Mouse (Mus musculus) midbrain, embryonic 13.5 days (tissue): ENCODE data around the gene Tom1l1. TPM values are rescaled to one million over a fixed set of nuclear protein-coding genes. Genes with fewer than 3 reads are reported as not detected.
A peak's percentile ranks its signal among the peaks of the same experiment; 100 is the strongest.

Experiments used
- ATAC-seq: fragments of 200-750 bp; cut with Nextera tagmentation; 2 replicates; pipeline ENCODE4 v1.8.0; 2017; ENCODE audit warnings: mild to moderate bottlenecking, moderate TSS enrichment, moderate library complexity
- H3K27ac ChIP-seq: fragments of 300-500 bp; sonication (generic); 2 replicates; pipeline ENCODE4 v1.5.1; 2015; ENCODE audit warnings: inconsistent platforms, mild to moderate bottlenecking, moderate library complexity
- H3K27me3 ChIP-seq: fragments of 300-500 bp; sonication (generic); 2 replicates; pipeline ENCODE4 v1.6.1; 2015; ENCODE audit warnings: mild to moderate bottlenecking, inconsistent platforms
- H3K36me3 ChIP-seq: fragments of 300-500 bp; sonication (generic); 2 replicates; pipeline ENCODE4 v1.6.1; 2015; ENCODE audit warnings: mild to moderate bottlenecking, inconsistent platforms
- H3K4me1 ChIP-seq: fragments of 300-500 bp; sonication (generic); replicated peaks from 2 replicates; pipeline ENCODE4 v1.6.1; 2015; ENCODE audit warnings: inconsistent platforms
- H3K4me2 ChIP-seq: fragments of 300-500 bp; sonication (generic); replicated peaks from 2 replicates; pipeline ENCODE4 v1.6.1; 2015; ENCODE audit warnings: moderate library complexity, mild to moderate bottlenecking, inconsistent platforms
- H3K4me3 ChIP-seq: fragments of 300-500 bp; sonication (generic); replicated peaks from 2 replicates; pipeline ENCODE4 v1.5.1; 2015; ENCODE audit warnings: mild to moderate bottlenecking, inconsistent platforms
- H3K9ac ChIP-seq: fragments of 300-500 bp; sonication (generic); replicated peaks from 2 replicates; pipeline ENCODE4 v1.6.1; 2015; ENCODE audit warnings: mild to moderate bottlenecking, inconsistent platforms
- H3K9me3 ChIP-seq: fragments of 300-500 bp; sonication (generic); 2 replicates; pipeline ENCODE4 v1.6.1; 2016; ENCODE audit warnings: mild to moderate bottlenecking, inconsistent platforms
- WGBS: fragments of 180-500 bp; shearing (Covaris S2); methylation state at CpG from one replicate; pipeline ENCODE4 v1.1.7; 2015; 5-methylcytosine and 5-hydroxymethylcytosine counted together
- polyA plus RNA-seq: library from polyadenylated mRNA; unstranded; fragments of >200 nt; fragmentation: Nextera tagmentation; extraction: Ambion mirVana; gene quantifications from 2 replicates; pipeline ENCODE4 v1.2.1, GENCODE M21; 2015

Tom1l1 gene
- polyA plus RNA-seq, 1 experiment from 2014 or later, result 13.1 TPM

GRCm38 (mm10) chr11:90690361-90690760, 2.2 kb upstream of the Tom1l1 start:
- 37% methylated on average over 6 of the region's 6 CpGs for WGBS

GRCm38 (mm10) chr11:90687040-90687439, 1.1 kb downstream of the Tom1l1 start:
- peak overlapping the region; percentile 47 for H3K4me3 ChIP-seq
- H3K9me3 ChIP-seq, result no peaks in the 10 kb centered on the region
- 2% methylated on average over 17 of the region's 17 CpGs for WGBS
- peaks cover 11% of the 10 kb centered on the region for H3K4me1 ChIP-seq
- ATAC-seq, result peak; percentile 64
- H3K4me2 ChIP-seq, result peak overlapping the region; percentile 81
- H3K36me3 ChIP-seq, result no peaks in the 10 kb centered on the region
- no peak overlapping the region for H3K27ac ChIP-seq
- peaks cover 24% of the 10 kb centered on the region for H3K27me3 ChIP-seq
- H3K9ac ChIP-seq, result peak overlapping the region; percentile 64

More at GRCm38 (mm10) chr11:90690361-90690760, 2.2 kb upstream of the Tom1l1 start:
- no peak for ATAC-seq
- Histone ChIP-seq H3K27ac (no peak overlapping the region), H3K9me3 (no peaks in the 10 kb centered on the region), H3K36me3 (no peaks in the 10 kb centered on the region), H3K4me1 (peaks cover 11% of the 10 kb centered on the region), H3K27me3 (peaks cover 24% of the 10 kb centered on the region), H3K4me3 (no peak overlapping the region), H3K9ac (no peak overlapping the region), H3K4me2 (no peak overlapping the region)

GRCm38 (mm10) chr11:90686287-90687025, 1.7 kb downstream of the Tom1l1 start:
- 72% methylated on average over 13 of the region's 13 CpGs for WGBS
- Histone ChIP-seq H3K4me2 (peak overlapping the region; percentile 81), H3K4me3 (peak overlapping the region; percentile 47), H3K27ac (no peak overlapping the region), H3K9ac (no peak overlapping the region; the same call in 1 of the 2 replicates), H3K4me1 (peaks cover 11% of the 10 kb centered on the region), H3K27me3 (peaks cover 24% of the 10 kb centered on the region), H3K36me3 (no peaks in the 10 kb centered on the region), H3K9me3 (no peaks in the 10 kb centered on the region)
- ATAC-seq, result peak; percentile 44

- Histone ChIP-seq H3K4me3 (no peak overlapping the region), H3K4me1 (peaks cover 11% of the 10 kb centered on the region), H3K9ac (no peak overlapping the region), H3K27me3 (peaks cover 24% of the 10 kb centered on the region), H3K27ac (no peak overlapping the region), H3K9me3 (no peaks in the 10 kb centered on the region), H3K4me2 (no peak overlapping the region), H3K36me3 (no peaks in the 10 kb centered on the region; the same call in 1 of the 2 replicates)
- 72% methylated on average over 6 of the region's 6 CpGs for WGBS
- ATAC-seq, result no peak
Measured at GRCm38 (mm10) chr11:90685196-90685595, 3.0 kb downstream of the Tom1l1 start.

- WGBS, result 77% methylated on average over 6 of the region's 6 CpGs
- ATAC-seq, result no peak
- H3K9ac ChIP-seq, result no peak overlapping the region
Measured at GRCm38 (mm10) chr11:90684765-90685164, 3.4 kb downstream of the Tom1l1 start.

GRCm38 (mm10) chr11:90681171-90681570, 7.0 kb downstream of the Tom1l1 start:
- Histone ChIP-seq H3K36me3 (no peaks in the 10 kb centered on the region; the same call in 1 of the 2 replicates), H3K9ac (no peak overlapping the region), H3K9me3 (no peaks in the 10 kb centered on the region), H3K4me3 (no peak overlapping the region), H3K27me3 (peaks cover 6% of the 10 kb centered on the region), H3K4me2 (no peak overlapping the region), H3K4me1 (no peaks in the 10 kb centered on the region), H3K27ac (no peak overlapping the region)
- no peak for ATAC-seq

More at GRCm38 (mm10) chr11:90684765-90685164, 3.4 kb downstream of the Tom1l1 start:
- H3K27ac ChIP-seq, result no peak overlapping the region
- H3K4me3 ChIP-seq, result no peak overlapping the region
- no peak overlapping the region for H3K4me2 ChIP-seq
- H3K27me3 ChIP-seq, result peaks cover 24% of the 10 kb centered on the region
- H3K36me3 ChIP-seq, result no peaks in the 10 kb centered on the region; the same call in 1 of the 2 replicates
- peaks cover 11% of the 10 kb centered on the region for H3K4me1 ChIP-seq
- no peaks in the 10 kb centered on the region for H3K9me3 ChIP-seq

GRCm38 (mm10) chr11:90678582-90678981, 9.6 kb downstream of the Tom1l1 start:
- H3K9ac ChIP-seq, result no peak overlapping the region
- H3K4me2 ChIP-seq, result no peak overlapping the region
- no peaks in the 10 kb centered on the region; the same call in 1 of the 2 replicates for H3K36me3 ChIP-seq
- H3K4me3 ChIP-seq, result no peak overlapping the region
- 79% methylated on average over 5 of the region's 5 CpGs for WGBS
- H3K27me3 ChIP-seq, result no peaks in the 10 kb centered on the region
- H3K27ac ChIP-seq, result no peak overlapping the region
- no peak for ATAC-seq
- H3K4me1 ChIP-seq, result no peaks in the 10 kb centered on the region
- H3K9me3 ChIP-seq, result no peaks in the 10 kb centered on the region

GRCm38 (mm10) chr11:90677771-90678288, 10.3 kb downstream of the Tom1l1 start:
- Histone ChIP-seq H3K4me2 (no peak overlapping the region), H3K9ac (no peak overlapping the region), H3K9me3 (no peaks in the 10 kb centered on the region), H3K4me1 (no peaks in the 10 kb centered on the region), H3K27me3 (no peaks in the 10 kb centered on the region), H3K36me3 (no peaks in the 10 kb centered on the region; the same call in 1 of the 2 replicates), H3K27ac (no peak overlapping the region), H3K4me3 (no peak overlapping the region)
- no peak for ATAC-seq
- 66% methylated on average over 8 of the region's 8 CpGs for WGBS

GRCm38 (mm10) chr11:90677027-90677426, 11.1 kb downstream of the Tom1l1 start:
- 83% methylated on average over 7 of the region's 7 CpGs for WGBS
- H3K9ac ChIP-seq, result no peak overlapping the region
- H3K36me3 ChIP-seq, result no peaks in the 10 kb centered on the region; the same call in 1 of the 2 replicates
- H3K4me1 ChIP-seq, result no peaks in the 10 kb centered on the region
- no peak overlapping the region for H3K27ac ChIP-seq
- no peaks in the 10 kb centered on the region for H3K9me3 ChIP-seq
- H3K4me2 ChIP-seq, result no peak overlapping the region
- no peak overlapping the region for H3K4me3 ChIP-seq
- ATAC-seq, result no peak
- H3K27me3 ChIP-seq, result no peaks in the 10 kb centered on the region

- H3K9me3 ChIP-seq, result no peaks in the 10 kb centered on the region
- no peak overlapping the region for H3K9ac ChIP-seq
- H3K27me3 ChIP-seq, result no peaks in the 10 kb centered on the region
- no peaks in the 10 kb centered on the region for H3K36me3 ChIP-seq
- ATAC-seq, result 0 out of 2 replicates have a peak, but pooled peaks have one; percentile 24
- no peaks in the 10 kb centered on the region for H3K4me1 ChIP-seq
- no peak overlapping the region for H3K27ac ChIP-seq
- WGBS, result 87% methylated on average over 5 of the region's 5 CpGs
- H3K4me3 ChIP-seq, result no peak overlapping the region
- H3K4me2 ChIP-seq, result no peak overlapping the region
Measured at GRCm38 (mm10) chr11:90675479-90676110, 12.6 kb downstream of the Tom1l1 start.

GRCm38 (mm10) chr11:90667325-90667724, 20.8 kb downstream of the Tom1l1 start:
- Histone ChIP-seq H3K4me3 (no peak overlapping the region), H3K4me2 (no peak overlapping the region), H3K36me3 (0 out of 2 replicates have a peak, but pooled peaks cover 4% of the 10 kb centered on the region), H3K9ac (no peak overlapping the region), H3K9me3 (no peaks in the 10 kb centered on the region), H3K27me3 (no peaks in the 10 kb centered on the region), H3K4me1 (peaks cover 29% of the 10 kb centered on the region), H3K27ac (no peak overlapping the region)
- WGBS, result 95% methylated on average over 6 of the region's 6 CpGs
- ATAC-seq, result no peak

- no peaks in the 10 kb centered on the region for H3K9me3 ChIP-seq
- no peaks in the 10 kb centered on the region for H3K27me3 ChIP-seq
- 0 out of 2 replicates have a peak, but pooled peaks cover 4% of the 10 kb centered on the region for H3K36me3 ChIP-seq
- H3K4me1 ChIP-seq, result peaks cover 29% of the 10 kb centered on the region
- H3K4me3 ChIP-seq, result no peak overlapping the region
- H3K27ac ChIP-seq, result no peak overlapping the region
- no peak overlapping the region for H3K4me2 ChIP-seq
- no peak overlapping the region for H3K9ac ChIP-seq
- WGBS, result 88% methylated on average over 4 of the region's 4 CpGs
- ATAC-seq, result no peak
Measured at GRCm38 (mm10) chr11:90666916-90667315, 21.2 kb downstream of the Tom1l1 start.
